Mouse (Mus musculus) fibroblast of lung, adult 2 months (primary cell): ENCODE measurements at regions not wholly inside any gene's neighbourhood (a gene's known extent, or its start where the extent isn't known, plus 50 kb on each side); places are given as distances from the start of the nearest gene placed in this dataset.

ENCODE experiments used
- DNase-seq: peaks from one replicate; pipeline ENCODE4 v3.0.0-alpha.2; 2011; ENCODE audit warnings: low read depth

GRCm38 (mm10) chr4:72060605-72061352 lies 139.9 kb downstream of the Tle1 start:
- DNase-seq: no peak

DNA sequence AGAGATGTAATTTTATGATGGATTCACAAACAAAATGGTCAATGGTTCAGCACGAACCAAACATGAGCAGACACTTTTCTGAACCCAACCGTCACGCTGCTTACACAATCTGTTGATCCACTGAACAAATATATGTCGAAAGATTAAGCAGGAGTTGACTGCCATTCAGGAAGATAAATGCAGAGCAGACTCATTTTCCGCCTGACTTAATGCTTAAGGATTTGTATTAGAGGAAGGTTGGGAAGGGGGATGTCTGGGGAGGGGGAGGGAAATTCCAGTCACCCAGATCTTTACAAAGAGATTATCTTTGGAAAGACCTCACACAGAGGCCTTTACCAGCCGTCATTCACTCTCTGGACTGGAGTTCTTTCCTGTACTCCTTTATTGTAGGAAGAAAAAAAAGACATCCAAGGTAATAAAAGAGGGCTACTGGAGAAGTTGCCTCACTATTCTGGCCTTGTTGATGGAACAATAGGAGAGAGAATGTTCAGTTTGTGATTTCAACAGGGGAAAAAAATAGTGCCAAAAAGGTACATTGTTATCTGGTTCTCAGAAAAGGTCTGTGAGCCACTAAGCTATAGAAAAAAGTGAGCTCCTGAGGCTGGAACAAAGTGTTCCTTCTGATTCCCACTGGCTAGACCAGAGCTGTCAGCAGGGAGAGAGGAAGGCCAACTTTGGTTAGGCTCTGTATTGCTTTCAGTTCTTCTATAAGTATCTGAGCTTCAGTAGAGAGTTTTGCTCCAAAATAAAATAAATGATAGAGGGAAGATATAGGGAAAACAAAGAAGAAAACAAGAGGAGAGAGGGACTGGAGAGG lies 150.9 kb downstream of the Tle1 start:
- DNase-seq: no peak

DNA sequence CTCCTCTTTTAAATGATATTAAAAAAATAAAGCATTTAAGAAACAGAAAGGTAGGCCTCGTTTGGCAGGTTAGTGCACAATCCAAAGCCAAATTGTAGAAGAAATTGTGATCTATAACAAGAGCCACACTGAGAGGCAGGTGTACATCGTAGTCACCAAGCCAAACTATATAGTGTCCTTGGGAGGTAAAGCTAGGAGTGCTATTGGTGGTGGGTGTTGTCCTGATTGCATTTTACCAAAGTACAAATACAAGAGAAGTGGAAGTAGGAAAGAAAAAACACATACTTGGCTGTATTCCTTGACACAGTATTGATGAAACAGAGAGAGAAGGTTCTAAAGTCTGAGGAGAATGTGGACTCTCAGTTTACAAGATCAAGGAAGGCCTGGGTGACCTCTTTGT lies 178.6 kb downstream of the Tle1 start:
- DNase-seq: no peak

DNA sequence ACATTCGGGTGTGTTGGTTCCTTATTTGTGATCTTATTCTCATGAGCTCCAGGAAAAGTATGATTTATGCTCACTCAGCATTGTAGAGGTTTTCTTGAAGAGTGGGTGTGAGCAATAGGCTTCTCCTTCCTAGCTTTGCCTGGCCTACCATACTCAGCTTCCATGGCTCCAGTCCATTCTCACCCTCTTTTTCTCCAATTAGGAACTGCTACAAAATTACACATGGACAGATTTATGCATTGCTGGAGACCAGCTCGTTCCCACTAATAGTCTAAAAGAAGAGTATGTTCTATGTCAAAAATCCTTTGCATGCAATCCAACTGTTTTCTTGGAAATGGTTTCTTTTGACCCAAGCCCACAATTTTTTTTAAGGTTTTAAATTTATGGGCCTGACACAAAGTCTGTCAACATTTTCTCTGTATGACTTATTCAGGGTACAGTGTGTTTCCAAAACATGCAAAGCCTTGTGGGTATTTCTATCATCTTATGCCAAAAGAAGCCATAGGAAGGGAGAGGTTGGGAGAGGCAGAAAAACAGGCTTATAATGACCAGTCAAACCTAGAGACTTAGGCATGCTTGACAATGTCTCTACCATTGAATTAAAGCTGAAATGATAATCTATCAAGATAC lies 186.4 kb downstream of the Tle1 start:
- no peak for DNase-seq

- no peak for DNase-seq
Measured at GRCm38 (mm10) chr4:72013583-72013982, 187.1 kb downstream of the Tle1 start.

DNA sequence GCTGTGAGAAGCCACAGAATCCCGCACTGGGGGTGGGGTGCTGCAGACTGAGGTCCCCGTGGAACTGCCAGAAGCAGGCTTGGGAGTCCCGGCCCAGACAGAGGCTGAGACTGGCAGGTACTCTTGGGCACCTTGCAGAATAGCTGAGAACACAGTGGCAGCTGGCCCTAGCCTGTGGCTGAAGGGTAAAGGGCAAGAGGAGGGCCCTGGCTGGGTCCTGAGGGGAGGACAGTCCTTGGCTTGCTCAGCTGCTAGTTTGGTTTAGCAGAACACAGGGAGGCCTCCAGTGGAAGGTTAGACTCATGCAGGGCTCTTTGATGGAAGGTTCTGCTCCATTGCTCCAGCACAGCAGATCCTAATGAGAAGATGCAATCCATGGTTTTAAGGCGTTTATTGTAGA lies 190.4 kb downstream of the Tle1 start:
- DNase-seq: no peak

- DNase-seq: no peak
Measured at GRCm38 (mm10) chr4:72005926-72006325, 194.8 kb downstream of the Tle1 start.

- peak; percentile 63 for DNase-seq
Measured at GRCm38 (mm10) chr4:72001221-72001875, 199.4 kb downstream of the Tle1 start.

DNA sequence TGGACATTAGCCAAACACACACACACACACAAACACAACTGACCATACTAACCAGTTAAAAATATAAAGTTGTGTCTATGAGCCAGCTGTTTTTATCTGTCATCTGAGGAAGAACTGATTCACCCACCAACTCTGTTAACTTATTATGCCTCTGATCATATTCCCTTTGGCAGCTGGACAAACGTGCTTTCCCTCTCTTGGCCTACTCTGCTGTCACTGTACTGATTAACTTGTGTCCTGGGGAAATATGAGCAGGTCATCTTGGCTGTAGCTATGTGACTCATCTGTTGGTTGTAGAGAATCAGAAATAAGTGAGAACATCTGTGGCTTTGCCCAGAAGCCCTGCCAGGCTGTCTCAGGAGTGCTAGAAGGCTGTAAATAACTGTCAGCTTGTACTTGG lies 210.9 kb upstream of the Gm11232 start:
- DNase-seq: peak; percentile 20

DNA sequence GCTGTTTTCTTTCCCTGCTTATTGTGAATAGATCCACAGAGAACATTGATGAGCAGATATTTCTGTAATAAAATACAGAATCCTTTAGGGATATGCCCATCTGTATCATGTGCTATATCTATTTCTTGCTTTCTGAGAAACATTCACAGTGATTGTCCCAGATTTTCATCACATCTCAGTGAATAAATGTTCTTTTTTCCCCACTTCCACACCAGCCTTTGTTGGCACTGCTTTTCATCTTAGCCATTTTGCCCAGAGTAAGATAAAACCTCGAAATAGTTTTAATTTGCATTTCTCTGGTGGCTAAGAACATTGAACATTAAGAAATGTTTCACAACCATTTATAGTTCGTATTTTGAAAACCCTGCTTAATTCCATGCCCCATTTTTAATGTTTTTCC lies 195.7 kb upstream of the Gm11232 start:
- DNase-seq: no peak

DNA sequence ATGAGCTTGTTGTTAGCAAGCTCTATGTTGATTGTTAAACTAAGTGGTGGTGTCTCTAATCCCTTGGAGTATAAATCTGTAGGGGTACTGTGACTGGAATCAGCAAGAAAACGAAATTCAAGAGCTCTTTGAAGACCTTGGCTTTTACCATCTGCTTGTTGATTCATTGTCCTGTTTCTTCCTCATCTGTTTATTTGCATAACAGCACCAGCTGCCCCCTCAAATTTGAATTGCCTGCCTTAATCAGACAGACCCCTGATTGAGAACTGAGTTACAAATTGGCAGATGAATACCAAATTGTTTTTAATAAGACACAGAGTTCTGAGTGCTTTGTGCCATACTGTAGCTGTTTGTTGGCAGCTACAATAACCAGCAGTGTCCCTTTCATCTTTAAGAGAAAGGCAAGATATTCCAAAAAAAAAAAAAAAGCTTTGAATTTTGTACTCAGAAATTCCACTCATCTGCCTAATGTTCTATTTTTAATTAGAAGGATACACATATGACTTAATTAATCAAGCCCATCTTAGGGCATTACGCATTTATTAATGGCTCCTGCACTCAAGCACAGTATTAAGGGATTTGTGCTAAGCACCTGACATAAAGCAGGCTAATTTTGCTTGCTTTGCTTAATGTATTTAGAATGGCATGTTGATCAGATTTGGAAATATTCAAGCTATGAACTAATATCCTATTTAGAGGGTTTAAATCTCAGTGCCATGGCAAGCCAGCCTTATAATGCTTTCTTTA lies 175.6 kb upstream of the Gm11232 start:
- DNase-seq: no peak

- no peak for DNase-seq
Measured at GRCm38 (mm10) chr4:71932818-71933217, 175.1 kb upstream of the Gm11232 start.

DNA sequence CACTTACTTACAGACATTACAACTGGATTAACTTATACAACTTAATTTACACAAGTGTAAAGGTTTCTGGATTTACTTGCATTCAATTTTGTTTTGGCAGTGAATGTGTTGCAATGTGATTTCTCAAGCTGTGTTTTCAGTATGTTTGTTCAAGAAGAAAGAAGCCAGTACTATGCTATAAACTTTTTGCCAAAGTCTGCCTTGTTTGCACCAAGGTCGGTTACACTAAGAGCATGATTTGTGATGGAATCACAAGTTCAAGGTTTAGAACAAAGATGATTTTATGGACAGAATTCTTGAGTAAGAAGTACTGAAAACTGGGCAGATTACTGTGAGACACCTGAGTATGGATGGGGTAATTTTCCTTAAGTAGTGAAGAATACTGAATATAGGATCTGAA lies 153.8 kb upstream of the Gm11232 start:
- no peak for DNase-seq

DNA sequence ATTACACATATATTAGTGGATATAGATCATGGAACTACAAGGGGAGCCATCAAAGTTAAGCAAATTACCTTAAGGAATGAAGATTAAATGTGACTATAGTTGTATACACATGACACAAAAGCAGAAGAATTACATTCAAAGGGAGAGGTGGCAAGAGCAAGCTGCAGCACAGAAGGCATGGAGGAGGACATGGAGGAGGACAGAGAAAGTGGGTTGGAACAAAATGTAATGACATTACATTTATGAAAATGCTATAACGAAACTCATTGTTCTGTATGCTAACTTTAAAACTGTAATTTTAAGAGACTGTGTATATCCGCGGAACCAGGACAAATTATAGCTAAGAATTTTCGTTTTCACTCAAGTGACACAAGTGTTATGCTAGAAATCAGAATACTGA lies 117.9 kb upstream of the Gm11232 start:
- DNase-seq: no peak

- DNase-seq: no peak
Measured at GRCm38 (mm10) chr4:71866948-71867347, 109.2 kb upstream of the Gm11232 start.

GRCm38 (mm10) chr4:71841833-71842232 lies 84.1 kb upstream of the Gm11232 start:
- DNase-seq: no peak

DNA sequence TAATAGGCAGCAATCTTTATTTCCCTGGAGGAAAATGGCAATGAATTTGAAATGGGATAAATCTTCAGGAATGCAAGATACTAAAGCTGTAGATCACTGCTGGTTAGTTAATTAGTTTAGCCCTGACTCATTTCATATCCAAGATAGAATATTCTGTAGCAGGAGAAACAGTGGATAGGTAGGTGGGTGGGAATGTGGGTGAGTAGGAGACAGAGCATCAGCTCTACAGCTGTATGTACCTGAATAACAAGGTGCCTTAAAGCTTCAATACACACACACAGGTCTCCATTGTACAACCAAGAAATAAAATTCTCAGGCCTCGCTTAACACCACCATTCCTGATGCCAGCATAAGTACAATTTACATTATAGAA lies 83.0 kb upstream of the Gm11232 start:
- no peak for DNase-seq

DNA sequence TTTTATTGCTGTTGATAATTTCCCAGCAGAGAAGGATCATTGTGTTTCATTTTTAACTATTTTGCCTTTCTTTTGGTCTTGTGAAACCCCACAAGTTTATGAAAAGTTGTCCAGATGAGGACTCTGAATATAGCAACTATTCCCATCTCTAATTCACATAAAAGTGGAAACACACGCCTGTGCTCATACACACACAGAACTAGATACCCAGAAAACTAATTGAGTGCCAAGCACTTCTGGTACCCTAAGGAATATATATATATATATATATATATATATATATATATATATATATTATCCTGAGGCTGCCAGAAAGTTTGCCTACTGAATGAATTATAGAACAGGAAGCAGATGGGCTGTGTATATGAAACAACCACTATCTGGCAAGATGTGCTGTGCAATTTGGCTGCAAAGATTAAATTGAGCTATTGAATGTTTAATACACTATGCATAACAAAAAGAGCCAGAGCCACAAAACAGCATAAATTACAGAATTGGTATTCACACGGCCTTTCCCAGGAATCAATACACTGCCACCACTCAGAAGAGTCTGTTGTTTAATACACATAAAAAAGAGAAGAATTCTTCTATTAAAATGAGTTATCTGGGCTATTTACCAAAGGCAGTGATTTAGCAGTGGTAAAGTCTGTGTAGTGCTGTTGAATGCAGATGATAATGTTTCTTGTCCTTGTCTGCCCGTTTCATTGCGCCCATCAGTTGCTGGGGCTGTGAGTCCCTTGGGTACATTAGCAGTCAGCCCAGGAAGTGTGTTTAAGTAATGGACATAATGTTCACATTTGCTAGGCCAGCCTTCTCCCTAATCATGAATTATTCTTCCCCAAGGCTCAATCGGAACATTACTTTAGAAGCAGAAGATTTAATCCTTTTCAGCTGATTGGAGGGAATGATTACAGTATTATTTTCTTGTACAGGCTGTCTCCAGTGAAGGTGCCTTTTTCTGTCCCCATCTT lies 82.3 kb upstream of the Gm11232 start:
- DNase-seq: no peak

GRCm38 (mm10) chr4:71839134-71839802 lies 81.5 kb upstream of the Gm11232 start:
- DNase-seq: no peak

DNA sequence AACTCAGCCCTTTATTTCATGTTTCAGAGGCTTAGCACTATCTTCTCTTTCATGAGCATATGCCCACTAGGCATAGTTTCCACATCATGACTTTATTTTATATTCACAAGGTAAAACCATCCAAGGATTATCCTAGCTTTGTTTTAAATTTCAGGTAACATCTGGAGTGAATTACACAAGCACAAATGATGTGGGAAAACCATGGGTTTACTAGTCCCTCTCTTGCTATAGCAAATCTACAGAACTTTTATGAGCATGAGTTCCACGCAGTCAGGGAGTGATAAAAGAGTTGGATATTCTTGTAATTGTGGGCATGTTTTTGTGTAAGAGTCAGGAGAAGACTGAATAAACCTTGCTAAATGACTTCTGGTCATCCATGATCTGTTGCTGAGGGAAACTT lies 78.0 kb upstream of the Gm11232 start:
- DNase-seq: no peak
